Mouse (Mus musculus) brain, embryonic 14.5 days (tissue): Measurements from ENCODE around the gene Sec14l1.

Experiments used
- CTCF ChIP-seq: fragments of 200-500 bp; IDR thresholded peaks from 2 replicates; pipeline ENCODE4 v1.5.1; 2012; ENCODE audit warnings: inconsistent platforms, mild to moderate bottlenecking, moderate library complexity, borderline replicate concordance; ENCODE audit not compliant: insufficient read depth, insufficient read length; ENCODE audit errors: extremely low read depth
- POLR2A ChIP-seq: fragments of 200-500 bp; IDR thresholded peaks from 2 replicates; pipeline ENCODE4 v1.6.1; 2012; ENCODE audit warnings: mild to moderate bottlenecking, inconsistent platforms, borderline replicate concordance; ENCODE audit not compliant: poor library complexity, insufficient read depth, insufficient read length, severe bottlenecking; ENCODE audit errors: extremely low read depth

GRCm38 (mm10) chr11:117117321-117117720, 2.4 kb downstream of the Sec14l1 start:
- TF ChIP-seq POLR2A (no peak), CTCF (no peak)
